Comparison of ENCODE assay signal across 27 mouse cellular contexts in the genomic region with DNA sequence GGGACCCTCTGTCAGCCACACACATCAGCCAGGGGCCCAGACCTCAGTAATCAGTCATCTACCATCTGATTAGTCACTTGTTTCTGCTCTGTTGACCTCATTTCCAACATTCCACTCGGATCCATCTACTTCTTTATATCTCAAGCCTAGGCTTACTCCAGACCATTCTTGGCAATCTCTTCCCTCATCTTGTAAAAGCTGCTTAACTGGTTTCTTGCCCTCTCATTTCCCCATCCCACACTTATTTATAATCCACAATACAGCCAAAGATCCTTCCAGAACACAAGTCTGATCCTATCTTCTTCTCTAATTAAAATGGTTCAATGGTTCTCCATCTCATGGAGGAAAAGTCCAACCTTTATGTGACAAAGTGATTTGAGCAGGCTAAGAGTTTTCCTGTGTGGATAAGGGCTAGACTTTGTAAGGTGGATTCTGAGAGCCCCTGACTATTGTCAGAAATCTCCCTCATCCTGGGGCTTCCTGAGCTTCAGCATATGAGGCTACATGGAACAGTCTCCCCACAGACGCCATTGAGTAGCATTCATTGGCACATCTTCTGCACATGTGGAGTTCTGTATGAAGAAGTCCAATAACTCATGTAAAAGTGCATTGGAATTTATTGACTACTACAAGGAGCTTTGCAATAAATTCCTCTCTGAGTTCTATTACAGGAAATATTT.
DNase-seq lines count a peak whose midpoint lies in the region; ATAC-seq and TF ChIP-seq lines count a peak whose summit lies in the region.
"Had no signal": no experiment of that assay in that cellular context is flagged by ENCODE, and none has a peak within 500 bp of the region (broad histone marks: within the 10 kb centered on the region; RNA-seq: fewer than 3 reads in every experiment).

No protein-coding gene starts in this region.

- H3K27ac ChIP-seq in gastrocnemius, adult 2 months: 0 out of 2 replicates have a peak overlapping the region, but pooled peaks have one; percentile 54
- peak overlapping the region; percentile 87 for H3K27ac ChIP-seq in kidney, embryonic 16.5 days (ENCODE audit: low read length)
- peak overlapping the region; percentile 72 for H3K27ac ChIP-seq in limb, embryonic 12.5 days
- no peak overlapping the region for H3K27ac ChIP-seq in left cerebral cortex, adult 2 months
- H3K27ac ChIP-seq: hindbrain, embryonic 14.5 days; liver, embryonic 14.5 days; macrophage; midbrain, embryonic 13.5 days; neural tube, embryonic 13.5 days; stomach, postnatal 0 days had no signal

- no peak for TF ChIP-seq CTCF in gastrocnemius, adult 2 months (IDR thresholded peaks at IDR 0.05)
- no peak for TF ChIP-seq CTCF in left cerebral cortex, adult 2 months (IDR thresholded peaks at IDR 0.05)

- no peak for DNase-seq in gastrocnemius, adult 2 months
- no peak for DNase-seq in gastrocnemius, postnatal 25 days
- DNase-seq in kidney, postnatal 25 days: no peak
- no peak for DNase-seq in embryo, embryonic 11 days
- no peak for DNase-seq in left cerebral cortex, adult 2 months (ENCODE audit: extremely low spot score in 1 of 2, low spot score in 2 of 2)
- DNase-seq: adrenal gland, postnatal 10 days; cerebellum, adult 11 months; cerebellum, postnatal 14 days; kidney, adult 18-20 months; kidney, postnatal 4 days; liver; lung, adult 2 months; lung, postnatal 10 days; right cerebral cortex, postnatal 4 days; thymus, adult 18-20 months; thymus, postnatal 25 days had no signal

- H3K36me3 ChIP-seq in kidney, embryonic 16.5 days (ENCODE audit: insufficient read depth, low read length): no peaks in the 10 kb centered on the region
- H3K36me3 ChIP-seq in limb, embryonic 12.5 days: no peaks in the 10 kb centered on the region
- H3K36me3 ChIP-seq: G1E; heart, embryonic 12.5 days; midbrain, embryonic 13.5 days; neural tube, embryonic 13.5 days had no signal

- no peak overlapping the region for H3K4me2 ChIP-seq in kidney, embryonic 16.5 days (replicated peaks; ENCODE audit: low read depth, low read length)
- no peak overlapping the region for H3K4me2 ChIP-seq in limb, embryonic 12.5 days
- H3K4me2 ChIP-seq: heart, embryonic 12.5 days; hindbrain, embryonic 14.5 days; midbrain, embryonic 13.5 days; neural tube, embryonic 13.5 days had no signal

- 62% methylated on average over 2 of the region's 2 CpGs for WGBS in kidney, embryonic 16.5 days
- WGBS in limb, embryonic 12.5 days: 70% methylated on average over 2 of the region's 2 CpGs

- H3K4me1 ChIP-seq in kidney, embryonic 16.5 days (ENCODE audit: insufficient read depth, low read length): peaks cover 19% of the 10 kb centered on the region
- peaks cover 44% of the 10 kb centered on the region for H3K4me1 ChIP-seq in limb, embryonic 12.5 days (replicated peaks)
- H3K4me1 ChIP-seq: heart, embryonic 12.5 days; midbrain, embryonic 13.5 days had no signal

- H3K9me3 ChIP-seq in kidney, embryonic 16.5 days (ENCODE audit: low read length): no peaks in the 10 kb centered on the region
- H3K9me3 ChIP-seq in limb, embryonic 12.5 days: no peaks in the 10 kb centered on the region
- H3K9me3 ChIP-seq: G1E; heart, embryonic 12.5 days; midbrain, embryonic 13.5 days; neural tube, embryonic 13.5 days had no signal

- intact Hi-C loops in gastrocnemius, adult 2 months (cut with DNase I): no loop called here
- intact Hi-C loops in left cerebral cortex, adult 2 months (cut with DNase I): no loop called here

- no peak overlapping the region for H3K9ac ChIP-seq in kidney, embryonic 16.5 days (replicated peaks; ENCODE audit: low read length)
- no peak overlapping the region for H3K9ac ChIP-seq in limb, embryonic 12.5 days (replicated peaks)
- H3K9ac ChIP-seq: heart, embryonic 12.5 days; hindbrain, embryonic 14.5 days; liver, embryonic 14.5 days; midbrain, embryonic 13.5 days; neural tube, embryonic 13.5 days had no signal

- ATAC-seq in kidney, embryonic 16.5 days (ENCODE audit: low FRiP score, low TSS enrichment): peak; percentile 40; the same call in 1 of the 2 replicates
- ATAC-seq in limb, embryonic 12.5 days (ENCODE audit: insufficient number of reproducible peaks, insufficient read depth, low FRiP score, low TSS enrichment, low read depth): no peak
- ATAC-seq: forebrain, embryonic 16.5 days; midbrain, embryonic 13.5 days had no signal

- H3K27me3 ChIP-seq in kidney, embryonic 16.5 days (ENCODE audit: insufficient read depth, low read length): no peaks in the 10 kb centered on the region
- H3K27me3 ChIP-seq in limb, embryonic 12.5 days: no peaks in the 10 kb centered on the region
- H3K27me3 ChIP-seq: heart, embryonic 12.5 days; midbrain, embryonic 13.5 days; neural tube, embryonic 13.5 days had no signal

- no peak overlapping the region for H3K4me3 ChIP-seq in gastrocnemius, adult 2 months
- no peak overlapping the region for H3K4me3 ChIP-seq in kidney, embryonic 16.5 days (ENCODE audit: low read length)
- H3K4me3 ChIP-seq in limb, embryonic 12.5 days (replicated peaks): no peak overlapping the region
- H3K4me3 ChIP-seq in left cerebral cortex, adult 2 months: no peak overlapping the region
- H3K4me3 ChIP-seq: heart, embryonic 12.5 days; midbrain, embryonic 13.5 days; neural tube, embryonic 13.5 days had no signal
